Comparison of ENCODE assay signal across 15 mouse cellular contexts in the genomic region with DNA sequence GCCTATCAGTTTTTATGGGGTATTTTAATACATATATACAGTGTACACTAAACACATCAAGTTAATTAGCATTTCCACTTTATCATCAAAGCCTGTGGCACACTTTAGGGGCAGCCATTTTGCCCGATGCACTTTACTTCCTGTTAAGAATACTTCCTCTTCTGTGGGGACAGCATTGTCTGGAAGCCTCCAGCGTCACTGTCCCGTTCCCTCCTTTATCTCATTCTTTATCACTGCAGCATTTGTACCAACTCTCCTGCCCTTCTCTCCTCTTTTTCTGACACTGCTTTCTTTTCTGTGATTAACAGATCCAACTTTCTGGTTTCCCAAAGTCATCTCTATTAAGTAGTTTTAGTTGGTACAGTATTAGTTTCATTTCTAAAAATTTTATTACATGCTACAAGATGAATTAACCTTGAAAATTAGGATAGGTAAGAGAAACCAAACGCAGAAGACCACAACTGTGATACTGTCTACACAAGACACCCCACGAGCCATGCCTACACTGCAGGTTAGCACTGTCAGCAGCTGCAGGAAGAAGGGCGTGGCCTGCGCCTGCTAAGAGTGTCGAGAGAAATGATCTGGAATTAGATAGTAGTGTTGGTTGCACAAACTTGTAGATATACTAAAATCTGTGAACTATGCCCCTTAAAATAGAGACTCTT. TPM values are rescaled to one million over a fixed set of nuclear protein-coding genes. Genes with fewer than 3 reads are reported as not detected.
DNase-seq lines count a peak whose midpoint lies in the region; ATAC-seq and TF ChIP-seq lines count a peak whose summit lies in the region.
"Had no signal": no experiment of that assay in that cellular context is flagged by ENCODE, and none has a peak within 500 bp of the region (broad histone marks: within the 10 kb centered on the region; RNA-seq: fewer than 3 reads in every experiment).

No protein-coding gene starts in this region.

- 0 out of 2 replicates have a peak, but pooled peaks have one; percentile 37 for ATAC-seq in erythroblast, adult 5-6 weeks (replicated peaks; ENCODE audit: low FRiP score, poor library complexity, severe bottlenecking)
- ATAC-seq: Patski had no signal

- TF ChIP-seq EP300 in CH12.LX (IDR thresholded peaks at IDR 0.05; ENCODE audit: low read length) = no peak

- H3K9me3 ChIP-seq in CH12.LX (replicated peaks; ENCODE audit: low read length) = no peaks in the 10 kb centered on the region
- H3K9me3 ChIP-seq: hindbrain, embryonic 10.5 days; kidney, embryonic 15.5 days; midbrain, embryonic 12.5 days had no signal

- TF ChIP-seq POLR2A in CH12.LX (IDR thresholded peaks at IDR 0.05; ENCODE audit: low read depth, low read length) = no peak
- TF ChIP-seq POLR2A in thymus, adult 2 months (IDR thresholded peaks at IDR 0.05; ENCODE audit: control insufficient read depth, extremely low read depth, insufficient read depth, low read length, poor library complexity) = no peak

- H3K36me3 ChIP-seq in CH12.LX (replicated peaks in 1 of 2; ENCODE audit: control insufficient read depth in 1 of 2, insufficient read depth in 1 of 2, low read length in 1 of 2) (peaks cover 58 to 81% of the 10 kb centered on the region in 2 experiments), macrophage (ENCODE audit: inconsistent target) (peaks cover 30% of the 10 kb centered on the region)
- peaks cover 29% of the 10 kb centered on the region for H3K36me3 ChIP-seq in thymus, adult 2 months (ENCODE audit: control insufficient read depth, insufficient read depth, low read length)

- peaks cover 0 to 19% of the 10 kb centered on the region in 2 experiments; a peak in 2 of 4 replicates for H3K4me1 ChIP-seq in CH12.LX (ENCODE audit: control insufficient read depth in 1 of 2, insufficient read depth in 2 of 2)
- peaks cover 13% of the 10 kb centered on the region for H3K4me1 ChIP-seq in thymus, adult 2 months (replicated peaks; ENCODE audit: control insufficient read depth, insufficient read depth, low read length)
- H3K4me1 ChIP-seq: hindbrain, embryonic 10.5 days; kidney, embryonic 15.5 days; midbrain, embryonic 12.5 days had no signal

- H3K4me2 ChIP-seq in CH12.LX (ENCODE audit: insufficient read depth, low read depth, poor library complexity, severe bottlenecking) = no peak overlapping the region
- H3K4me2 ChIP-seq: kidney, embryonic 15.5 days; midbrain, embryonic 12.5 days had no signal

- DNase-seq in CH12.LX (ENCODE audit: extremely low read depth) = peak; percentile 28
- DNase-seq in thymus, adult 2 months = peak; percentile 62
- no peak for DNase-seq in adrenal gland, postnatal 36 days
- no peak for DNase-seq in adrenal gland, adult 2 months
- DNase-seq in left cerebral cortex, adult 8-10 months (ENCODE audit: low spot score in 2 of 2) = no peak
- DNase-seq in layer of hippocampus, adult 9-10 months (ENCODE audit: low spot score) = no peak
- DNase-seq: adrenal gland, postnatal 25 days; cerebellum, adult 8-10 months had no signal

- no peak for TF ChIP-seq CTCF in CH12.LX (conservative IDR thresholded peaks at IDR 0.05 in 1 of 2, IDR thresholded peaks at IDR 0.05 in 1 of 2; ENCODE audit: low read depth in 2 of 2, low read length in 2 of 2)
- TF ChIP-seq CTCF in thymus, adult 2 months (IDR thresholded peaks at IDR 0.05; ENCODE audit: borderline replicate concordance, control insufficient read depth, extremely low read depth, insufficient read depth, low read length, poor library complexity) = no peak

- H3K79me2 ChIP-seq in CH12.LX (replicated peaks; ENCODE audit: control insufficient read depth, extremely low read depth, insufficient read depth, poor library complexity, severe bottlenecking) (0 out of 2 replicates have a peak, but pooled peaks cover 2% of the 10 kb centered on the region), macrophage (ENCODE audit: inconsistent target) (no peaks in the 10 kb centered on the region)

- TF ChIP-seq RAD21 in CH12.LX (IDR thresholded peaks at IDR 0.05; ENCODE audit: low read depth, low read length) = no peak

- in situ Hi-C loops in CH12.LX (cut with MboI; ENCODE audit: low pct_ligation_motif_present, low pct_unique_long_range_greater_than_20kb, low sequenced_read_pairs) = no loop called here

- H3K27me3 ChIP-seq in CH12.LX (replicated peaks) = no peaks in the 10 kb centered on the region
- H3K27me3 ChIP-seq in thymus, adult 2 months (ENCODE audit: control insufficient read depth, insufficient read depth, low read length) = no peaks in the 10 kb centered on the region
- H3K27me3 ChIP-seq: kidney, embryonic 15.5 days; midbrain, embryonic 12.5 days; Patski had no signal

- H3K4me3 ChIP-seq in CH12.LX (replicated peaks in 1 of 3; ENCODE audit: low read depth in 2 of 3, low read length in 2 of 3, poor library complexity in 1 of 3) (no peak overlapping the region), macrophage (ENCODE audit: inconsistent target) (no peak overlapping the region)
- H3K4me3 ChIP-seq in thymus, adult 2 months (ENCODE audit: control insufficient read depth, insufficient read depth, low read length) = no peak overlapping the region
- H3K4me3 ChIP-seq: hindbrain, embryonic 10.5 days; kidney, embryonic 15.5 days; midbrain, embryonic 12.5 days had no signal

- no peak overlapping the region for H3K9ac ChIP-seq in CH12.LX (ENCODE audit: insufficient read depth, low read depth)
- H3K9ac ChIP-seq: kidney, embryonic 15.5 days; liver, embryonic 14.5 days; midbrain, embryonic 12.5 days had no signal

- H3K27ac ChIP-seq in CH12.LX (ENCODE audit: insufficient read depth, low read depth) (no peak overlapping the region), macrophage (peak overlapping the region; percentile 12; the same call in 1 of the 2 replicates)
- peak overlapping the region; percentile 47; the same call in 1 of the 2 replicates for H3K27ac ChIP-seq in thymus, adult 2 months (ENCODE audit: control insufficient read depth, insufficient read depth, low read length)
- H3K27ac ChIP-seq: hindbrain, embryonic 10.5 days; kidney, embryonic 15.5 days; liver, embryonic 14.5 days; midbrain, embryonic 12.5 days had no signal

- dilution Hi-C loops in CH12.LX (cut with MboI; ENCODE audit: extremely low pct_ligation_motif_present, extremely low pct_unique_long_range_greater_than_20kb, low sequenced_read_pairs) = no loop called here

- WGBS in macrophage (ENCODE audit: missing documents) = 39% methylated on average over 8 of the region's 8 CpGs
- WGBS in thymus, adult 2 months = 16% methylated on average over 8 of the region's 8 CpGs

RNA-seq across cellular contexts. Expression of a gene that starts 14.2 kb away (rescaled TPM):
- total RNA-seq in CH12.LX (2012; rRNA removed) = 0.47 and 0.67 TPM in 2 replicates
- total RNA-seq in CH12.LX (2014; rRNA removed) = 0.66 TPM in 1 of 2 replicates, not detected in the other
- 0.47 and 1.1 TPM in 2 replicates for polyA plus RNA-seq in CH12.LX (2012; ENCODE audit: insufficient read length, low read depth)
- total RNA-seq in erythroblast, adult 5-6 weeks (2015; ENCODE audit: low replicate concordance) = not detected in 2 replicates
- 7.9 TPM in 1 of 2 replicates, not detected in the other for total RNA-seq in erythroblast, adult 5-6 weeks (2017; ENCODE audit: low replicate concordance)
- 1 to 10 TPM in 13 of 26 experiments, not detected in 13; 1.4 to 4.9 (median 2.9) TPM for total RNA-seq in macrophage (2018; cell fraction: chromatin; rRNA removed)
- total RNA-seq in macrophage (2018; cell fraction: cytosol; rRNA removed) = 1 to 10 TPM in 11 of 26 experiments, under 1 TPM in 15; 0.41 to 1.8 (median 0.83) TPM
- total RNA-seq in macrophage (2018; cell fraction: nucleus; rRNA removed) = 1 to 10 TPM in 23 of 26 experiments, under 1 TPM in 1, not detected in 2; 0.81 to 7.3 (median 2.8) TPM
- polyA plus RNA-seq in macrophage (2018) = 0.94 to 1.9 TPM in 2 of 3 replicates, not detected in the other
- 20.1 and 24.5 TPM in 2 replicates for polyA plus RNA-seq in thymus, adult 2 months (2012; rRNA removed)
- 1 to 10 TPM; 2.6 to 3.3 TPM for total RNA-seq in adrenal gland, postnatal 36 days (2021)
- total RNA-seq in adrenal gland, adult 2 months (2021) = 1 to 10 TPM; 1.4 to 3.7 TPM
- polyA plus RNA-seq in adrenal gland, adult 2 months (2012; rRNA removed) = 4.8 and 6.5 TPM in 2 replicates
- total RNA-seq in left cerebral cortex, adult 8-10 months (2022) = 1 to 10 TPM; 3.4 to 7.1 (median 4.7) TPM

RNA-seq across cellular contexts. Expression of a gene that starts 18.0 kb away (rescaled TPM):
- 42.4 and 48.9 TPM in 2 replicates for total RNA-seq in CH12.LX (2012; rRNA removed)
- total RNA-seq in CH12.LX (2014; rRNA removed) = 55.7 and 64.2 TPM in 2 replicates
- polyA plus RNA-seq in CH12.LX (2012; ENCODE audit: insufficient read length, low read depth) = 44.6 and 48.1 TPM in 2 replicates
- total RNA-seq in erythroblast, adult 5-6 weeks (2015; ENCODE audit: low replicate concordance) = 6.7 and 9.0 TPM in 2 replicates
- 3.2 and 10.3 TPM in 2 replicates for total RNA-seq in erythroblast, adult 5-6 weeks (2017; ENCODE audit: low replicate concordance)
- 10 to 100 TPM in 17 of 26 experiments, 1 to 10 TPM in 9; 3.9 to 28.9 (median 12.6) TPM for total RNA-seq in macrophage (2018; cell fraction: chromatin; rRNA removed)
- total RNA-seq in macrophage (2018; cell fraction: cytosol; rRNA removed) = 1 to 10 TPM; 3.0 to 9.6 (median 7.7) TPM
- total RNA-seq in macrophage (2018; cell fraction: nucleus; rRNA removed) = 10 to 100 TPM in 12 of 26 experiments, 1 to 10 TPM in 14; 2.8 to 18.4 (median 9.4) TPM
- 4.5 to 12.1 TPM (median 8.8 TPM) in 3 replicates for polyA plus RNA-seq in macrophage (2018)
- 27.2 and 31.3 TPM in 2 replicates for polyA plus RNA-seq in thymus, adult 2 months (2012; rRNA removed)
- total RNA-seq in adrenal gland, postnatal 36 days (2021) = 10 to 100 TPM; 16.1 to 17.2 TPM
- 10 to 100 TPM in 1 of 2 experiments, 1 to 10 TPM in 1; 9.5 to 24.4 TPM for total RNA-seq in adrenal gland, adult 2 months (2021)
- 9.5 and 15.8 TPM in 2 replicates for polyA plus RNA-seq in adrenal gland, adult 2 months (2012; rRNA removed)
- 10 to 100 TPM; 26.2 to 29.3 (median 27.8) TPM for total RNA-seq in left cerebral cortex, adult 8-10 months (2022)

RNA-seq across cellular contexts. Expression of a gene that starts 28.5 kb away (rescaled TPM):
- 93.5 and 105 TPM in 2 replicates for total RNA-seq in CH12.LX (2012; rRNA removed)
- 141 and 143 TPM in 2 replicates for total RNA-seq in CH12.LX (2014; rRNA removed)
- 126 and 142 TPM in 2 replicates for polyA plus RNA-seq in CH12.LX (2012; ENCODE audit: insufficient read length, low read depth)
- 65.3 and 70.2 TPM in 2 replicates for total RNA-seq in erythroblast, adult 5-6 weeks (2015; ENCODE audit: low replicate concordance)
- 65.7 and 80.3 TPM in 2 replicates for total RNA-seq in erythroblast, adult 5-6 weeks (2017; ENCODE audit: low replicate concordance)
- 10 to 100 TPM; 13.3 to 78.5 (median 50.6) TPM for total RNA-seq in macrophage (2018; cell fraction: chromatin; rRNA removed)
- 10 to 100 TPM; 66.5 to 100.0 (median 81.5) TPM for total RNA-seq in macrophage (2018; cell fraction: cytosol; rRNA removed)
- total RNA-seq in macrophage (2018; cell fraction: nucleus; rRNA removed) = 100 to 1,000 TPM in 12 of 26 experiments, 10 to 100 TPM in 14; 51.2 to 154 (median 97.0) TPM
- polyA plus RNA-seq in macrophage (2018) = 67.1 to 82.0 TPM (median 75.1 TPM) in 3 replicates
- 92.1 and 107 TPM in 2 replicates for polyA plus RNA-seq in thymus, adult 2 months (2012; rRNA removed)
- total RNA-seq in adrenal gland, postnatal 36 days (2021) = 100 to 1,000 TPM; 100 to 116 TPM
- 100 to 1,000 TPM in 1 of 2 experiments, 10 to 100 TPM in 1; 57.1 to 103 TPM for total RNA-seq in adrenal gland, adult 2 months (2021)
- polyA plus RNA-seq in adrenal gland, adult 2 months (2012; rRNA removed) = 21.9 and 40.8 TPM in 2 replicates
- total RNA-seq in left cerebral cortex, adult 8-10 months (2022) = 10 to 100 TPM; 41.1 to 47.5 (median 41.9) TPM

RNA-seq across cellular contexts. Expression of a gene that starts 58.4 kb away (rescaled TPM):
- total RNA-seq in CH12.LX (2012; rRNA removed) = 2.3 and 3.7 TPM in 2 replicates
- total RNA-seq in CH12.LX (2014; rRNA removed) = 0.82 and 1.3 TPM in 2 replicates
- polyA plus RNA-seq in CH12.LX (2012; ENCODE audit: insufficient read length, low read depth) = 1.7 TPM in 2 replicates
- total RNA-seq in erythroblast, adult 5-6 weeks (2015; ENCODE audit: low replicate concordance) = 0.58 and 0.63 TPM in 2 replicates
- total RNA-seq in erythroblast, adult 5-6 weeks (2017; ENCODE audit: low replicate concordance) = 2.7 TPM in 1 of 2 replicates, not detected in the other
- 10 to 100 TPM in 9 of 26 experiments, 1 to 10 TPM in 16, under 1 TPM in 1; 0.81 to 20.7 (median 8.2) TPM for total RNA-seq in macrophage (2018; cell fraction: chromatin; rRNA removed)
- total RNA-seq in macrophage (2018; cell fraction: cytosol; rRNA removed) = 1 to 10 TPM in 18 of 26 experiments, under 1 TPM in 8; 0.28 to 5.3 (median 2.3) TPM
- total RNA-seq in macrophage (2018; cell fraction: nucleus; rRNA removed) = 10 to 100 TPM in 1 of 26 experiments, 1 to 10 TPM in 23, under 1 TPM in 2; 0.61 to 15.0 (median 3.5) TPM
- 1.9 to 4.8 TPM (median 2.1 TPM) in 3 replicates for polyA plus RNA-seq in macrophage (2018)
- polyA plus RNA-seq in thymus, adult 2 months (2012; rRNA removed) = 25.5 and 26.2 TPM in 2 replicates
- 1 to 10 TPM; 4.7 to 6.2 TPM for total RNA-seq in adrenal gland, postnatal 36 days (2021)
- total RNA-seq in adrenal gland, adult 2 months (2021) = 1 to 10 TPM; 4.6 to 6.6 TPM
- polyA plus RNA-seq in adrenal gland, adult 2 months (2012; rRNA removed) = 4.0 and 4.4 TPM in 2 replicates
- total RNA-seq in left cerebral cortex, adult 8-10 months (2022) = 10 to 100 TPM; 11.3 to 16.9 (median 14.0) TPM

Comparison
In these comparisons a context has a peak if more than half of its experiments do, and no peak if none do; other contexts are left out.
1. DNase-seq: peak in CH12.LX (single experiment) and thymus, adult 2 months (single experiment); none in adrenal gland, postnatal 36 days (0 of 2), adrenal gland, adult 2 months (single experiment), left cerebral cortex, adult 8-10 months (0 of 2) and layer of hippocampus, adult 9-10 months (single experiment).